Mouse (Mus musculus): Measurements from ENCODE around the gene Tymp.

GRCm38 (mm10) chr15:89387127-89387526 lies 10.3 kb upstream of the Tymp start:
- TF ChIP-seq EP300 (IDR thresholded peaks at IDR 0.05; ENCODE audit: insufficient read depth, low read depth, low read length) = no peak
- TF ChIP-seq CTCF (IDR thresholded peaks at IDR 0.05; ENCODE audit: low read depth, low read length) = no peak

All from ES-Bruce4 (cell line).